Mouse (Mus musculus) embryo, embryonic 11.5 days (tissue): ENCODE measurements around the gene Prr30.
"Not testable (repeated sequence)": the region's sequence is repeated elsewhere in the genome, so short reads cannot be mapped to it uniquely, and the experiment has no call there.

Experiments used
- DNase-seq: peaks from one replicate; pipeline ENCODE4 v3.0.0-alpha.2; 2012; ENCODE audit warnings: low read depth, low spot score

Gene Prr30

DNA sequence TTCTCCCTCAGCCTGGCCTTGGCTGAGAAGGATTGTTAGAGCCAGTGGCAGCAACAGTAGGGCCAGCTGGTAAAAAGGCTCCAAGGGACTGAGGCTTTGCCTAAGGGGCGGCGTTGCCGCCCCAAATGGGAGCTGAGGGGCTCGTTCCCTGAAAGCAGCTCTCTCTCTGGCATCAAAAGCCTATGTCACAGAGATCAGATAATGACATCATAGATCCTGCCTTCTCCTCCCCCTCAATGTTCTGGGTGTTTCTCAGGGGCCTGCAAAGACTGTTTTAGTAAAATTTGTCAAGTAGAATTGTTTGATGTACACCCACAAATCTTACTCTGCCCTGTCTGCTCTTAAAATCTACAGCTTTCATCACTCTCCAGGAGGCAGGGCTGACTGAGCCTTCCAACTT, at the start of gene Prr30:
Gene Prr30, minus strand, starts transcription at position 101 of the 400 bp plus-strand sequence.
- DNase-seq = no peak

DNA sequence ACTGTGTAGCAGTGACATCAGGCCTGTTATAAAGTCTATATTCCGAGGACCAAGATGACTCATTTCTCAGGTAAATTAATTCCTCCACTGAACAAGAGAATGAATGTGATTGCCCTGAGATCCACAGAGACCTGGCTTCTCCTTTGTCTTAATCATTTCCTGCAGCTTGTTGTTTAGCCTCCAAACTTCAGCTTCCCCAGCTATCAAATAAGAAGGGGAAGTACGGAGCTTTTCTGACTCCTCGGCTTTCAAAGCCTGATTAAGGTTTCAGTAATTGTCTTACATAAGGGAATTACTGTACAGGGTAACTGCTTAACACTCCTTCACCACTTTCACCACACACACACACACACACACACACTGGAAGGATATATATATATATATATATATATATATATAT, 46.7 kb upstream of the Prr30 start:
- DNase-seq = no peak

DNA sequence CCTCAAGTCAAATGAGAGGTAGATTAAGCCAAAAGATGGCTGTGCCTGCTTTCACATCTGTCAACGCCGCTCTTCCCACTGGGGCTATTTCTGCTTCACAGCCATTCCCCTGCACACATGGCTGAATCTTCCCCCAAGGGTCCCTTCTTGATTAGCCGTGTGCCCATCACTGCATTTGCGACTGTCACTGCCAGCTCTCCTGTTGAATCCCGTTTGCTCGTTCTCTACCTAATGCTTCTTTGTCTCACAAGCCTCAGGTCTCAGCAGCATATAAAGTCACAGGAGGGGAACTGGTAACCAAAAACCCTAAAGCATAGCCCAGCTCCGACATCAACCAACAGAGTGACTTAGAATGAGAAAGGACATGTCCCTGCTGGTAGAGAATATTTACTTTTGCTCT, 45.6 kb upstream of the Prr30 start:
- DNase-seq = no peak

DNA sequence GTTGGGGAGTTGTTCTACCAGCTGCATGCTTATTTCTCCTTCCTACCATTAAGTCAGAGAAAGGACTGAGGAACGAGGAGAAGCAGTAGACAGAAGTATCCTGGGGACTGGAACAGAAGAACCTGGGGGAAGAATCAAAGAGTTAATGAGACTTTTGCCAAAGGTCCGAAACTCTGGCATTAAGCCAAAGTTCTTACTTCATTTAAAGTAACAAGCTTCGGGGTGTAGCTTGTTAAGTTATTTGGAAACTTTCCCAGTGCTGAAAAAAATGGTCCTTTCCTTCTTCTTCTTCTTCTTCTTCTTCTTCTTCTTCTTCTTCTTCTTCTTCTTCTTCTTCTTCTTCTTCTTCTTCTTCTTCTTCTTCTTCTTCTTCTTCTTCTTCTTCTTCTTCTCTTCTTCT, 44.3 kb upstream of the Prr30 start:
- DNase-seq = not testable (repeated sequence)

DNA sequence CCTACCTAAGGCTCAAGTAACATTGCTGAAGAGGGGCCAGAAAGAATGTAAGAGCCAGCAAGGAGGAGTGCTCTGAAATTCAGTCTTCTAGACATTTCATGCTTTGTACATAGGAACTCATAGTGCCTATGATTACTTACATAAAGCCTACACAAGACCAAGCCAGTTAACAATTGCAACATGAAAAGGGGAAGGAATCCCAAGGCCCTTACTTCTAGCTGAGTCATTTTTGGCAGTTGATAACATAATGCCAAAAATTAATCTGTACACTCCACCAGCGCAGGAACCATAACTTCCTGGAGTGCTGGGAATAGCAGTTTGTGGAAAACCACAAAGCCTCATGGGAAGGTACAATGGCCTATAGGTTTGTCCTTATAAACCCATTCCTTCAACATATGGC, 37.8 kb upstream of the Prr30 start:
- DNase-seq = no peak

DNA sequence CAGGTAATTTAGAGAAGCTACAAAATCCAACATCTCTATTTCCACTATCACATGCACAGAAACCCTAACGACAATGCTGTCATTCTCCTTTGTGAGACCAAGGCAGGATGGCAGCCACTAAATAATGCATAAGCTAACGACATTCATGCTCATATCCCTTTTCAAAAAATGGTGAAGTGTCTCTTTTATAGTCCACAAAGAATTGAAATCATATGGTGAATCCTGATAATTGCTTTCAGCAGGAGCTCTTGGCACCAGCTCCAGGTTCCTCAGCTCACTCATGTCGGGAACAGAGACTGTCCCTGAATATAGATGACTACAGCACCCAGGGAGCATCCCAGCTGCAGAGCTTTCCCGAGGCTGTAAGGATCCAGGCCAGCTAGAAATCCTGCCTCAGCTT, 28.9 kb upstream of the Prr30 start:
- DNase-seq = no peak

DNA sequence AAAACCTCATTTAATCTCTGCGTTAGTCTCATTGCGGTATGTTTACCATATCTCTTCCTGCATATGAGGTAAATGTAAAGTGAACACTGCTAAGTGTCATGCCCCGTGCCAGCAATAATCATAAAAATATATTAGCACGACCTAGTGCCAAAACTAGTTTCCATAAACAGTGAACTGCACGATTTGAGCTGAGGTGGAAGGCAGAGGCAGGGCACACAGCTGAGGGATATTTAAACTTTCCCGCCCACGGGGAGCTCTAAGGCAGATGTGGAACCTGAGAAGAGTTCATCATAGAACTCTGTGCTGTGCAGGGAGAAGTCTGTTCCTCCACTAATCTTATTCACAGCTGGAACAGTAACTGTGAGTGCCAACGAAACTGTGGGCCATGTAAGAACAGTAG, 22.2 kb upstream of the Prr30 start:
- DNase-seq = no peak

DNA sequence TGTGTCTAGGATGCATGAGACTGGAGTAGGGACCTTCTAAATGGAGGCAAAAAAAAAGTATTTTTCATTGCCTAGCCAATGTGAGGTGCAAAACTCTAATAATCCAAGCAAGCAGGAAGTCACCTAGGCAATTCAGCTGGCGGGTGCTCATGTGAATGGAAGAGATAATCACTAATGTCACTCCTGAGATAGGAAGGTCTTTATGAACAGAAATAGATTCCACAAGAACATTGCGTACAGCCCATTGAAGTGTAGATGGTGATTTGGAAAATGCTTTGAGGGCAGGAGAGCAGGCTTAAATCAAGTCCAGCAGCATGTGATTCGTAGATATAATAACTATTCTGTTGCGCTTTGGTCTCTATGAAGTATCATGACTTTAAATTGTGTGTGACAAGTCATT, 27.9 kb downstream of the Prr30 start:
- no peak for DNase-seq
